Mouse (Mus musculus): ENCODE data around the gene Stag1. TPM values are rescaled to one million over a fixed set of nuclear protein-coding genes. Genes with fewer than 3 reads are reported as not detected.

Gene Stag1
- 57.1 and 64.3 TPM in 2 replicates for polyA plus RNA-seq (2014; fragmentation: Nextera tagmentation; extraction: Ambion mirVana)

GRCm38 (mm10) chr9:100597546-100597945 lies at the start of gene Stag1:
TSS of gene Stag1 (plus strand) at chr9:100597798.
- 88% methylated on average over 8 of the region's 8 CpGs for WGBS
- Histone ChIP-seq H3K4me1 (ENCODE audit: control insufficient read depth, insufficient read depth, low read length) (no peaks in the 10 kb centered on the region; the same call in 1 of the 2 replicates), H3K9me3 (ENCODE audit: control insufficient read depth, low read length) (no peaks in the 10 kb centered on the region), H3K27ac (ENCODE audit: low read depth, low read length) (no peak within 1 kb of the TSS), H3K9ac (ENCODE audit: low read length) (no peak within 1 kb of the TSS), H3K36me3 (ENCODE audit: control insufficient read depth, insufficient read depth, low read length) (no peaks in the 10 kb centered on the region), H3K4me3 (ENCODE audit: low read depth, low read length) (no peak within 1 kb of the TSS), H3K27me3 (ENCODE audit: control insufficient read depth, insufficient read depth, low read length) (no peaks in the 10 kb centered on the region), H3K4me2 (no peak within 1 kb of the TSS)
- ATAC-seq (ENCODE audit: low FRiP score) (no peak), DNase-seq (ENCODE audit: low spot score, missing footprints) (peak; percentile 23)

- Histone ChIP-seq H3K9ac (ENCODE audit: low read length) (no peak overlapping the region), H3K4me3 (ENCODE audit: low read depth, low read length) (no peak overlapping the region), H3K36me3 (ENCODE audit: control insufficient read depth, insufficient read depth, low read length) (no peaks in the 10 kb centered on the region), H3K4me2 (no peak overlapping the region), H3K27ac (ENCODE audit: low read depth, low read length) (no peak overlapping the region), H3K9me3 (ENCODE audit: control insufficient read depth, low read length) (peaks cover 5% of the 10 kb centered on the region; the same call in 1 of the 2 replicates), H3K27me3 (ENCODE audit: control insufficient read depth, insufficient read depth, low read length) (no peaks in the 10 kb centered on the region), H3K4me1 (ENCODE audit: control insufficient read depth, insufficient read depth, low read length) (peaks cover 6% of the 10 kb centered on the region; the same call in 1 of the 2 replicates)
- 86% methylated on average over 2 of the region's 2 CpGs for WGBS
- peak; percentile 83 for DNase-seq (ENCODE audit: low spot score, missing footprints)
- ATAC-seq (ENCODE audit: low FRiP score), result no peak
Observed at GRCm38 (mm10) chr9:100548313-100548712, 49.3 kb upstream of the Stag1 start.

GRCm38 (mm10) chr9:100555686-100556085 lies 41.9 kb upstream of the Stag1 start:
- H3K27me3 ChIP-seq (ENCODE audit: control insufficient read depth, insufficient read depth, low read length), result no peaks in the 10 kb centered on the region
- H3K4me2 ChIP-seq, result no peak overlapping the region
- H3K9me3 ChIP-seq (ENCODE audit: control insufficient read depth, low read length), result no peaks in the 10 kb centered on the region
- no peak overlapping the region for H3K4me3 ChIP-seq (ENCODE audit: low read depth, low read length)
- H3K9ac ChIP-seq (ENCODE audit: low read length), result no peak overlapping the region
- ATAC-seq (ENCODE audit: low FRiP score) (no peak), DNase-seq (ENCODE audit: low spot score, missing footprints) (peak; percentile 28)
- H3K4me1 ChIP-seq (ENCODE audit: control insufficient read depth, insufficient read depth, low read length), result no peaks in the 10 kb centered on the region
- no peaks in the 10 kb centered on the region for H3K36me3 ChIP-seq (ENCODE audit: control insufficient read depth, insufficient read depth, low read length)
- WGBS, result 85% methylated on average over 5 of the region's 5 CpGs
- H3K27ac ChIP-seq (ENCODE audit: low read depth, low read length), result no peak overlapping the region

- Histone ChIP-seq H3K27me3 (ENCODE audit: control insufficient read depth, insufficient read depth, low read length) (no peaks in the 10 kb centered on the region), H3K9ac (ENCODE audit: low read length) (no peak overlapping the region), H3K36me3 (ENCODE audit: control insufficient read depth, insufficient read depth, low read length) (no peaks in the 10 kb centered on the region), H3K4me1 (ENCODE audit: control insufficient read depth, insufficient read depth, low read length) (no peaks in the 10 kb centered on the region), H3K4me3 (ENCODE audit: low read depth, low read length) (no peak overlapping the region), H3K9me3 (ENCODE audit: control insufficient read depth, low read length) (no peaks in the 10 kb centered on the region), H3K4me2 (no peak overlapping the region), H3K27ac (ENCODE audit: low read depth, low read length) (no peak overlapping the region)
- 83% methylated on average over 4 of the region's 4 CpGs for WGBS
- DNase-seq (ENCODE audit: low spot score, missing footprints) (peak; percentile 53), ATAC-seq (ENCODE audit: low FRiP score) (no peak)
Observed at GRCm38 (mm10) chr9:100558023-100558573, 39.5 kb upstream of the Stag1 start.

- Histone ChIP-seq H3K4me1 (ENCODE audit: control insufficient read depth, insufficient read depth, low read length) (no peaks in the 10 kb centered on the region), H3K27me3 (ENCODE audit: control insufficient read depth, insufficient read depth, low read length) (no peaks in the 10 kb centered on the region), H3K27ac (ENCODE audit: low read depth, low read length) (no peak overlapping the region), H3K4me3 (ENCODE audit: low read depth, low read length) (no peak overlapping the region), H3K4me2 (no peak overlapping the region), H3K36me3 (ENCODE audit: control insufficient read depth, insufficient read depth, low read length) (no peaks in the 10 kb centered on the region), H3K9ac (ENCODE audit: low read length) (no peak overlapping the region), H3K9me3 (ENCODE audit: control insufficient read depth, low read length) (no peaks in the 10 kb centered on the region)
- ATAC-seq (ENCODE audit: low FRiP score), result no peak
- DNase-seq (ENCODE audit: low spot score, missing footprints), result peak; percentile 12
Observed at GRCm38 (mm10) chr9:100558991-100559390, 38.6 kb upstream of the Stag1 start.

GRCm38 (mm10) chr9:100560251-100560890 lies 37.2 kb upstream of the Stag1 start:
- DNase-seq (ENCODE audit: low spot score, missing footprints) (peak; percentile 44), ATAC-seq (ENCODE audit: low FRiP score) (no peak)
- Histone ChIP-seq H3K9me3 (ENCODE audit: control insufficient read depth, low read length) (no peaks in the 10 kb centered on the region), H3K4me3 (ENCODE audit: low read depth, low read length) (no peak overlapping the region), H3K9ac (ENCODE audit: low read length) (no peak overlapping the region), H3K4me1 (ENCODE audit: control insufficient read depth, insufficient read depth, low read length) (no peaks in the 10 kb centered on the region), H3K4me2 (no peak overlapping the region), H3K27ac (ENCODE audit: low read depth, low read length) (no peak overlapping the region), H3K36me3 (ENCODE audit: control insufficient read depth, insufficient read depth, low read length) (no peaks in the 10 kb centered on the region), H3K27me3 (ENCODE audit: control insufficient read depth, insufficient read depth, low read length) (no peaks in the 10 kb centered on the region)
- 87% methylated on average over 10 of the region's 10 CpGs for WGBS

GRCm38 (mm10) chr9:100569798-100570625 lies 27.6 kb upstream of the Stag1 start:
- DNase-seq (ENCODE audit: low spot score, missing footprints) (peak; percentile 94), ATAC-seq (ENCODE audit: low FRiP score) (peak; percentile 67)
- Histone ChIP-seq H3K4me2 (peak overlapping the region; percentile 78), H3K4me3 (ENCODE audit: low read depth, low read length) (peak overlapping the region; percentile 63), H3K36me3 (ENCODE audit: control insufficient read depth, insufficient read depth, low read length) (no peaks in the 10 kb centered on the region), H3K27me3 (ENCODE audit: control insufficient read depth, insufficient read depth, low read length) (peaks cover 4% of the 10 kb centered on the region; the same call in 1 of the 2 replicates), H3K27ac (ENCODE audit: low read depth, low read length) (no peak overlapping the region), H3K9me3 (ENCODE audit: control insufficient read depth, low read length) (no peaks in the 10 kb centered on the region), H3K4me1 (ENCODE audit: control insufficient read depth, insufficient read depth, low read length) (peaks cover 8% of the 10 kb centered on the region), H3K9ac (ENCODE audit: low read length) (peak overlapping the region; percentile 68)
- 9% methylated on average over 32 of the region's 32 CpGs for WGBS

GRCm38 (mm10) chr9:100570626-100571233 lies 26.9 kb upstream of the Stag1 start, which contains the start of gene Slc35g2:
TSS of gene Slc35g2 (minus strand) at chr9:100571090.
- Histone ChIP-seq H3K36me3 (ENCODE audit: control insufficient read depth, insufficient read depth, low read length) (no peaks in the 10 kb centered on the region), H3K4me3 (ENCODE audit: low read depth, low read length) (peak within 1 kb of the TSS; percentile 63), H3K4me1 (ENCODE audit: control insufficient read depth, insufficient read depth, low read length) (peaks cover 8% of the 10 kb centered on the region), H3K27ac (ENCODE audit: low read depth, low read length) (no peak within 1 kb of the TSS; the same call in 1 of the 2 replicates), H3K9me3 (ENCODE audit: control insufficient read depth, low read length) (no peaks in the 10 kb centered on the region), H3K27me3 (ENCODE audit: control insufficient read depth, insufficient read depth, low read length) (peaks cover 4% of the 10 kb centered on the region; the same call in 1 of the 2 replicates), H3K9ac (ENCODE audit: low read length) (peak within 1 kb of the TSS; percentile 68), H3K4me2 (peak within 1 kb of the TSS; percentile 78)
- under 1% methylated on average over 55 of the region's 55 CpGs for WGBS
- DNase-seq (ENCODE audit: low spot score, missing footprints) (peak; percentile 98), ATAC-seq (ENCODE audit: low FRiP score) (peak; percentile 95)
